Mouse (Mus musculus) lung, embryonic 14.5 days (tissue): ENCODE measurements around the gene Atp8b3. TPM values are rescaled to one million over a fixed set of nuclear protein-coding genes. Genes with fewer than 3 reads are reported as not detected.
A peak's percentile ranks its signal among the peaks of the same experiment; 100 is the strongest.

Source experiments
- ATAC-seq: fragments of 200-750 bp; cut with Nextera tagmentation; 2 replicates; pipeline ENCODE4 v1.8.0; 2017; ENCODE audit warnings: mild to moderate bottlenecking, moderate TSS enrichment, moderate library complexity; ENCODE audit not compliant: insufficient read depth
- DNase-seq: peaks from one replicate; pipeline ENCODE4 v3.0.0-alpha.2; 2015
- H3K27ac ChIP-seq: fragments of 300-500 bp; sonication (generic); 2 replicates; pipeline ENCODE4 v1.5.1; 2014; ENCODE audit warnings: low read depth, mild to moderate bottlenecking, moderate library complexity
- H3K27me3 ChIP-seq: fragments of 300-500 bp; sonication (generic); 2 replicates; pipeline ENCODE4 v1.6.1; 2014; ENCODE audit warnings: low read length, control low read depth; ENCODE audit not compliant: insufficient read depth
- H3K36me3 ChIP-seq: fragments of 300-500 bp; sonication (generic); 2 replicates; pipeline ENCODE4 v1.6.1; 2014; ENCODE audit warnings: control low read depth; ENCODE audit not compliant: insufficient read depth
- H3K4me1 ChIP-seq: fragments of 300-500 bp; sonication (generic); 2 replicates; pipeline ENCODE4 v1.6.1; 2014; ENCODE audit warnings: antibody characterized with exemption, control low read depth; ENCODE audit not compliant: insufficient read depth
- H3K4me2 ChIP-seq: fragments of 300-500 bp; sonication (generic); 2 replicates; pipeline ENCODE4 v1.6.1; 2014; ENCODE audit warnings: mild to moderate bottlenecking
- H3K4me3 ChIP-seq: fragments of 300-500 bp; sonication (generic); 2 replicates; pipeline ENCODE4 v1.5.1; 2014; ENCODE audit warnings: low read depth, low read length
- H3K9ac ChIP-seq: fragments of 300-500 bp; sonication (generic); 2 replicates; pipeline ENCODE4 v1.6.1; 2014
- H3K9me3 ChIP-seq: fragments of 300-500 bp; sonication (generic); 2 replicates; pipeline ENCODE4 v1.6.1; 2016; ENCODE audit warnings: low read depth, low read length, control low read depth
- CTCF ChIP-seq: IDR thresholded peaks from 2 replicates; pipeline ENCODE4 v1.5.1; 2016; ENCODE audit warnings: antibody characterized with exemption, low read depth
- WGBS: fragments of 180-500 bp; shearing (Covaris S2); extraction: QIAGEN DNeasy Blood & Tissue Kit; methylation state at CpG from one replicate; pipeline ENCODE4 v1.1.7; 2014; 5-methylcytosine and 5-hydroxymethylcytosine counted together
- polyA plus RNA-seq: library from polyadenylated mRNA; unstranded; fragments of >200 nt; fragmentation: Nextera tagmentation; extraction: Ambion mirVana; gene quantifications from 2 replicates; pipeline ENCODE4 v1.2.1, GENCODE M21; 2014

The Atp8b3 gene
- polyA plus RNA-seq, 1 experiment from 2014 or later = 0.14 TPM

DNA sequence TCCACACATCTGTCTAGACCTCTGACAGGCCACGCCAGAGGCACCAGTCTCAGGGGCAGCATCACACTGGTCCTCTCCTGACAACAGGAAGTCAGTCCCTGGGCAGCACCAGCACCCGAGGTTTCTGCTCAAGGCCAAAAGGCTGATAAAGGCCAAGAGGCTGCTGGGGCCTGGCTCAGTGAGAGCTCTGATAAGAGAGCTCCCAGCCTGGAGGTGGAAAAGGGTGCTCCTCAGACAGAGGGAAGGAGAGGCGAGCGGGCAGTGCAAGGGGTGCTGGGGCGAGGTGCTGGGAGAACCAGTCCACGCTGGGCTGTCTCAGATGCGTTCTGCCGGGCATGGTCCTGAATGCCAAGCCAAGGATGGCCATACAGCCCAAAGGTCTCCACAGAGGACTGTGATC lies 14.7 kb upstream of the Atp8b3 start:
- DNase-seq (no peak), ATAC-seq (no peak; the same call in 1 of the 2 replicates)
- Histone ChIP-seq H3K4me1 (no peaks in the 10 kb centered on the region), H3K27ac (no peak overlapping the region), H3K27me3 (no peaks in the 10 kb centered on the region), H3K4me3 (no peak overlapping the region), H3K9me3 (no peaks in the 10 kb centered on the region), H3K4me2 (no peak overlapping the region), H3K36me3 (peaks cover 22% of the 10 kb centered on the region), H3K9ac (no peak overlapping the region)
- 85% methylated on average over 8 of the region's 8 CpGs for WGBS
- TF ChIP-seq CTCF = no peak

GRCm38 (mm10) chr10:80552364-80552763 lies 13.4 kb upstream of the Atp8b3 start:
- WGBS = 56% methylated on average over 9 of the region's 9 CpGs
- H3K4me1 ChIP-seq = no peaks in the 10 kb centered on the region
- no peak overlapping the region for H3K9ac ChIP-seq
- no peak for DNase-seq
- peaks cover 34% of the 10 kb centered on the region for H3K36me3 ChIP-seq
- no peak overlapping the region for H3K27ac ChIP-seq
- H3K4me2 ChIP-seq = no peak overlapping the region
- TF ChIP-seq CTCF = no peak
- no peaks in the 10 kb centered on the region for H3K27me3 ChIP-seq
- H3K4me3 ChIP-seq = no peak overlapping the region
- no peaks in the 10 kb centered on the region for H3K9me3 ChIP-seq
- no peak for ATAC-seq

GRCm38 (mm10) chr10:80549279-80549678 lies 10.4 kb upstream of the Atp8b3 start:
- H3K27ac ChIP-seq = no peak overlapping the region
- peaks cover 65% of the 10 kb centered on the region for H3K36me3 ChIP-seq
- ATAC-seq = no peak
- no peaks in the 10 kb centered on the region for H3K9me3 ChIP-seq
- no peak overlapping the region for H3K4me2 ChIP-seq
- no peaks in the 10 kb centered on the region for H3K4me1 ChIP-seq
- TF ChIP-seq CTCF = no peak
- WGBS = 90% methylated on average over 21 of the region's 21 CpGs
- no peaks in the 10 kb centered on the region for H3K27me3 ChIP-seq
- no peak overlapping the region for H3K4me3 ChIP-seq
- no peak overlapping the region for H3K9ac ChIP-seq
- DNase-seq = no peak

- Histone ChIP-seq H3K9ac (no peak overlapping the region), H3K36me3 (peaks cover 72% of the 10 kb centered on the region), H3K27me3 (no peaks in the 10 kb centered on the region), H3K4me1 (no peaks in the 10 kb centered on the region), H3K4me3 (no peak overlapping the region), H3K9me3 (no peaks in the 10 kb centered on the region), H3K27ac (no peak overlapping the region), H3K4me2 (no peak overlapping the region)
- ATAC-seq = peak; percentile 61; the same call in 1 of the 2 replicates
- WGBS = 76% methylated on average over 10 of the region's 10 CpGs
- DNase-seq = peak; percentile 77
- peak; percentile 83 for TF ChIP-seq CTCF
Measured at GRCm38 (mm10) chr10:80548428-80549006, 9.6 kb upstream of the Atp8b3 start.

GRCm38 (mm10) chr10:80547539-80547938 lies 8.6 kb upstream of the Atp8b3 start:
- no peak overlapping the region for H3K9ac ChIP-seq
- DNase-seq (no peak), ATAC-seq (no peak)
- no peak overlapping the region for H3K4me3 ChIP-seq
- peaks cover 82% of the 10 kb centered on the region for H3K36me3 ChIP-seq
- TF ChIP-seq CTCF = no peak
- no peaks in the 10 kb centered on the region for H3K27me3 ChIP-seq
- H3K27ac ChIP-seq = no peak overlapping the region
- H3K4me1 ChIP-seq = no peaks in the 10 kb centered on the region
- no peak overlapping the region for H3K4me2 ChIP-seq
- WGBS = 88% methylated on average over 15 of the region's 15 CpGs
- H3K9me3 ChIP-seq = no peaks in the 10 kb centered on the region

DNA sequence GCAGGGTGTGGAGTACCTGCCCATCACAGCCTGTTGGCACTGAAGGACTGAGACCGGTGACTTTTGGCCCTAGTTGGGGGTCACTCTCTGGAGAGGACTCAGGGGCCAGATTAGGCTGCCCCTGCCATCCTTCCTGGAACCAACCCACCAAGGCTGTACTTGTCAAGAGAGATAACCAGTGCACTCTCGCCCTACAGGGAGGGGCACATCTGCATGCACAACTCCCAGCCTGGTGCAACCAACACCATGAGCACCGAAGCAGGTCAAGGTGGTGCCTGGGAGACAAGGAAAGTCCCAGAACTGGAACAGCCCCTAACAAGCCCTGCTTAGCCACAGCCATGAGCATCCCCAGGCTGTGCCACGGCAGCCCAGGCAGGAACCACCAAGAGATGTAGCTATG lies 8.0 kb upstream of the Atp8b3 start:
- Histone ChIP-seq H3K27ac (no peak overlapping the region), H3K36me3 (peaks cover 88% of the 10 kb centered on the region), H3K4me2 (no peak overlapping the region), H3K4me3 (no peak overlapping the region), H3K9me3 (no peaks in the 10 kb centered on the region), H3K4me1 (no peaks in the 10 kb centered on the region), H3K27me3 (no peaks in the 10 kb centered on the region), H3K9ac (no peak overlapping the region)
- ATAC-seq (no peak), DNase-seq (no peak)
- 93% methylated on average over 4 of the region's 4 CpGs for WGBS
- no peak for TF ChIP-seq CTCF

- Histone ChIP-seq H3K4me2 (no peak overlapping the region), H3K9me3 (no peaks in the 10 kb centered on the region), H3K27me3 (no peaks in the 10 kb centered on the region), H3K27ac (no peak overlapping the region), H3K36me3 (peaks cover 95% of the 10 kb centered on the region), H3K9ac (no peak overlapping the region), H3K4me3 (no peak overlapping the region), H3K4me1 (no peaks in the 10 kb centered on the region)
- WGBS = 85% methylated on average over 8 of the region's 8 CpGs
- TF ChIP-seq CTCF = no peak
- ATAC-seq = no peak
- DNase-seq = no peak
Measured at GRCm38 (mm10) chr10:80545590-80545989, 6.7 kb upstream of the Atp8b3 start.
